Mouse (Mus musculus): ENCODE results near the gene Gng2.

Gene Gng2

GRCm38 (mm10) chr14:19933314-19933713 is 44.1 kb downstream of the Gng2 start:
- Histone ChIP-seq H3K27me3 (ENCODE audit: control insufficient read depth, insufficient read depth, low read length, poor library complexity, severe bottlenecking) (no peaks in the 10 kb centered on the region), H3K36me3 (ENCODE audit: control insufficient read depth, insufficient read depth, low read length, poor library complexity, severe bottlenecking) (0 out of 2 replicates have a peak, but pooled peaks cover 2% of the 10 kb centered on the region)
- no peak for DNase-seq (ENCODE audit: low read depth, low spot score)

GRCm38 (mm10) chr14:19927879-19928278 is 49.5 kb downstream of the Gng2 start:
- Histone ChIP-seq H3K27me3 (ENCODE audit: control insufficient read depth, insufficient read depth, low read length, poor library complexity, severe bottlenecking) (no peaks in the 10 kb centered on the region), H3K36me3 (ENCODE audit: control insufficient read depth, insufficient read depth, low read length, poor library complexity, severe bottlenecking) (no peaks in the 10 kb centered on the region)
- DNase-seq (ENCODE audit: low read depth, low spot score) = no peak

- no peak for DNase-seq (ENCODE audit: low read depth, low spot score)
- no peaks in the 10 kb centered on the region for H3K36me3 ChIP-seq (ENCODE audit: control insufficient read depth, insufficient read depth, low read length, poor library complexity, severe bottlenecking)
- H3K27me3 ChIP-seq (ENCODE audit: control insufficient read depth, insufficient read depth, low read length, poor library complexity, severe bottlenecking) = no peaks in the 10 kb centered on the region
Measured at GRCm38 (mm10) chr14:19927156-19927555, 50.3 kb downstream of the Gng2 start.

- no peak for DNase-seq (ENCODE audit: low read depth, low spot score)
- H3K36me3 ChIP-seq (ENCODE audit: control insufficient read depth, insufficient read depth, low read length, poor library complexity, severe bottlenecking) = no peaks in the 10 kb centered on the region
- no peaks in the 10 kb centered on the region for H3K27me3 ChIP-seq (ENCODE audit: control insufficient read depth, insufficient read depth, low read length, poor library complexity, severe bottlenecking)
Measured at GRCm38 (mm10) chr14:19926312-19926711, 51.1 kb downstream of the Gng2 start.

GRCm38 (mm10) chr14:19925157-19925556 is 52.3 kb downstream of the Gng2 start:
- Histone ChIP-seq H3K27me3 (ENCODE audit: control insufficient read depth, insufficient read depth, low read length, poor library complexity, severe bottlenecking) (no peaks in the 10 kb centered on the region), H3K36me3 (ENCODE audit: control insufficient read depth, insufficient read depth, low read length, poor library complexity, severe bottlenecking) (peaks cover 6% of the 10 kb centered on the region; the same call in 1 of the 2 replicates)
- no peak for DNase-seq (ENCODE audit: low read depth, low spot score)

GRCm38 (mm10) chr14:19924086-19924485 is 53.3 kb downstream of the Gng2 start:
- Histone ChIP-seq H3K27me3 (ENCODE audit: control insufficient read depth, insufficient read depth, low read length, poor library complexity, severe bottlenecking) (no peaks in the 10 kb centered on the region), H3K36me3 (ENCODE audit: control insufficient read depth, insufficient read depth, low read length, poor library complexity, severe bottlenecking) (peaks cover 9% of the 10 kb centered on the region; the same call in 1 of the 2 replicates)
- DNase-seq (ENCODE audit: low read depth, low spot score) = no peak

GRCm38 (mm10) chr14:19920254-19920691 is 57.2 kb downstream of the Gng2 start:
- no peak for DNase-seq (ENCODE audit: low read depth, low spot score)
- Histone ChIP-seq H3K27me3 (ENCODE audit: control insufficient read depth, insufficient read depth, low read length, poor library complexity, severe bottlenecking) (no peaks in the 10 kb centered on the region), H3K36me3 (ENCODE audit: control insufficient read depth, insufficient read depth, low read length, poor library complexity, severe bottlenecking) (peaks cover 9% of the 10 kb centered on the region; the same call in 1 of the 2 replicates)

GRCm38 (mm10) chr14:19919789-19920188 is 57.6 kb downstream of the Gng2 start:
- H3K36me3 ChIP-seq (ENCODE audit: control insufficient read depth, insufficient read depth, low read length, poor library complexity, severe bottlenecking) = peaks cover 9% of the 10 kb centered on the region; the same call in 1 of the 2 replicates
- H3K27me3 ChIP-seq (ENCODE audit: control insufficient read depth, insufficient read depth, low read length, poor library complexity, severe bottlenecking) = no peaks in the 10 kb centered on the region
- no peak for DNase-seq (ENCODE audit: low read depth, low spot score)

GRCm38 (mm10) chr14:19917534-19917933 is 59.9 kb downstream of the Gng2 start:
- no peaks in the 10 kb centered on the region for H3K27me3 ChIP-seq (ENCODE audit: control insufficient read depth, insufficient read depth, low read length, poor library complexity, severe bottlenecking)
- H3K36me3 ChIP-seq (ENCODE audit: control insufficient read depth, insufficient read depth, low read length, poor library complexity, severe bottlenecking) = peaks cover 9% of the 10 kb centered on the region; the same call in 1 of the 2 replicates
- DNase-seq (ENCODE audit: low read depth, low spot score) = no peak

- peaks cover 9% of the 10 kb centered on the region; the same call in 1 of the 2 replicates for H3K36me3 ChIP-seq (ENCODE audit: control insufficient read depth, insufficient read depth, low read length, poor library complexity, severe bottlenecking)
- DNase-seq (ENCODE audit: low read depth, low spot score) = peak; percentile 9
Measured at GRCm38 (mm10) chr14:19916315-19916714, 61.1 kb downstream of the Gng2 start.

GRCm38 (mm10) chr14:19912891-19913290 is 64.5 kb downstream of the Gng2 start:
- DNase-seq (ENCODE audit: low read depth, low spot score) = no peak
- H3K27me3 ChIP-seq (ENCODE audit: control insufficient read depth, insufficient read depth, low read length, poor library complexity, severe bottlenecking) = no peaks in the 10 kb centered on the region
- no peaks in the 10 kb centered on the region for H3K36me3 ChIP-seq (ENCODE audit: control insufficient read depth, insufficient read depth, low read length, poor library complexity, severe bottlenecking)

More at GRCm38 (mm10) chr14:19916315-19916714, 61.1 kb downstream of the Gng2 start:
- H3K27me3 ChIP-seq (ENCODE audit: control insufficient read depth, insufficient read depth, low read length, poor library complexity, severe bottlenecking) = no peaks in the 10 kb centered on the region

GRCm38 (mm10) chr14:19905615-19906014 is 71.8 kb downstream of the Gng2 start:
- Histone ChIP-seq H3K27me3 (ENCODE audit: control insufficient read depth, insufficient read depth, low read length, poor library complexity, severe bottlenecking) (no peaks in the 10 kb centered on the region), H3K36me3 (ENCODE audit: control insufficient read depth, insufficient read depth, low read length, poor library complexity, severe bottlenecking) (no peaks in the 10 kb centered on the region; the same call in 1 of the 2 replicates)
- no peak for DNase-seq (ENCODE audit: low read depth, low spot score)

GRCm38 (mm10) chr14:19904821-19905220 is 72.6 kb downstream of the Gng2 start:
- H3K27me3 ChIP-seq (ENCODE audit: control insufficient read depth, insufficient read depth, low read length, poor library complexity, severe bottlenecking) = no peaks in the 10 kb centered on the region
- H3K36me3 ChIP-seq (ENCODE audit: control insufficient read depth, insufficient read depth, low read length, poor library complexity, severe bottlenecking) = no peaks in the 10 kb centered on the region; the same call in 1 of the 2 replicates
- DNase-seq (ENCODE audit: low read depth, low spot score) = no peak

- Histone ChIP-seq H3K27me3 (ENCODE audit: control insufficient read depth, insufficient read depth, low read length, poor library complexity, severe bottlenecking) (no peaks in the 10 kb centered on the region), H3K36me3 (ENCODE audit: control insufficient read depth, insufficient read depth, low read length, poor library complexity, severe bottlenecking) (no peaks in the 10 kb centered on the region; the same call in 1 of the 2 replicates)
- DNase-seq (ENCODE audit: low read depth, low spot score) = no peak
Measured at GRCm38 (mm10) chr14:19904031-19904430, 73.4 kb downstream of the Gng2 start.

GRCm38 (mm10) chr14:19900492-19900891 is 76.9 kb downstream of the Gng2 start:
- H3K27me3 ChIP-seq (ENCODE audit: control insufficient read depth, insufficient read depth, low read length, poor library complexity, severe bottlenecking) = no peaks in the 10 kb centered on the region
- DNase-seq (ENCODE audit: low read depth, low spot score) = no peak

GRCm38 (mm10) chr14:19887569-19887968 is 89.9 kb downstream of the Gng2 start:
- DNase-seq (ENCODE audit: low read depth, low spot score) = no peak
- Histone ChIP-seq H3K36me3 (ENCODE audit: control insufficient read depth, insufficient read depth, low read length, poor library complexity, severe bottlenecking) (peaks cover 16% of the 10 kb centered on the region), H3K27me3 (ENCODE audit: control insufficient read depth, insufficient read depth, low read length, poor library complexity, severe bottlenecking) (no peaks in the 10 kb centered on the region)

More at GRCm38 (mm10) chr14:19900492-19900891, 76.9 kb downstream of the Gng2 start:
- no peaks in the 10 kb centered on the region for H3K36me3 ChIP-seq (ENCODE audit: control insufficient read depth, insufficient read depth, low read length, poor library complexity, severe bottlenecking)

All from splenic B cell, adult 2 months (primary cell).